Mouse (Mus musculus): ENCODE results near the gene Pla2g4a. TPM values are rescaled to one million over a fixed set of nuclear protein-coding genes. Genes with fewer than 3 reads are reported as not detected.

Gene Pla2g4a
- polyA plus RNA-seq, 1 experiment from 2014 or later = 15.5 TPM

- Histone ChIP-seq H3K9me3 (no peaks in the 10 kb centered on the region), H3K27ac (no peak overlapping the region), H3K27me3 (no peaks in the 10 kb centered on the region), H3K4me2 (no peak overlapping the region), H3K36me3 (no peaks in the 10 kb centered on the region), H3K9ac (replicated peaks) (no peak overlapping the region), H3K4me1 (replicated peaks) (no peaks in the 10 kb centered on the region), H3K4me3 (replicated peaks) (no peak overlapping the region)
- no peak for ATAC-seq (ENCODE audit: insufficient number of reproducible peaks, insufficient read depth, low FRiP score, low TSS enrichment, low read depth)
These were observed 9.0 kb downstream of the Pla2g4a start for GRCm38 (mm10) chr1:149952050-149952449.

GRCm38 (mm10) chr1:149950656-149951055, 10.4 kb downstream of the Pla2g4a start:
- H3K4me1 ChIP-seq (replicated peaks) = no peaks in the 10 kb centered on the region
- H3K9me3 ChIP-seq = no peaks in the 10 kb centered on the region
- no peaks in the 10 kb centered on the region for H3K36me3 ChIP-seq
- H3K27me3 ChIP-seq = no peaks in the 10 kb centered on the region
- H3K9ac ChIP-seq (replicated peaks) = no peak overlapping the region
- no peak overlapping the region for H3K27ac ChIP-seq
- no peak overlapping the region for H3K4me3 ChIP-seq (replicated peaks)
- ATAC-seq (ENCODE audit: insufficient number of reproducible peaks, insufficient read depth, low FRiP score, low TSS enrichment, low read depth) = no peak
- 76% methylated on average over 3 of the region's 3 CpGs for WGBS
- no peak overlapping the region for H3K4me2 ChIP-seq

DNA sequence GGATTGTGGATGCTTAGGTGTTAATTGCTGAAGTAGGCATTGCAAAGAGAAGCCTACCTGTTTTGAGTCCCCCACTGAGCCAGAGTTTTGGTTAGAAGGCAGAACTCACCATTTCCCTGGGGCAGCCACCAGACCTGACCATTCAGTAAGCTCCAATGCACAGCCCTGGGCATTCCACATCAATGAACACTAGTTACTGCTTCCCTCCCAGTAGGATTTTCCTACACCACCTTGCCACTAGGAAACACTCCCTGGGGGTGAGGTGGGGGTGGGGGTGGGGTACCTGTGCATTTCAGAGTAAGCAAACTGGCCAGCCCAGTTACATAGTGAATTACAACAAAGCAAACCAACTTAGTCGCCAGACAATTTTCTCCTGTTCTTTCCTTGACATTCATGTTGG, 10.8 kb downstream of the Pla2g4a start:
- no peak for ATAC-seq (ENCODE audit: insufficient number of reproducible peaks, insufficient read depth, low FRiP score, low TSS enrichment, low read depth)

DNA sequence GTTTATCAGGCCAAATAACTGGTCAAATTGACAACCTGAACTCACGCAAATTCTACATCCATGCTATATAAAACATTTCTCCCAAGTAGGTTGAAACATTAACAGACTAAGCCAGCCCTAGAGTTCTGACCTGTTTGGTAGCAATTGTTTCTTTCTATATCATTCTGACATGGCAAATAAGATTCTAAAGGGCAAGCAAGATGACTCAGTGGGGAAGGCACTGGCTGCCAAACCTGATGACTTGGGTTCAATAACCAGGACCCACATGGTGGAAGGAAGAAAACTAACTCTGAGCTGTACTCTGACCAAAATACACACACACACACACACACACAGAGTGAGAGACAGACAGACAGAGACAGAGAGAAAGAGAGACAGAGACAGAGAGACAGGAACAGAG, 11.8 kb downstream of the Pla2g4a start:
- ATAC-seq (ENCODE audit: insufficient number of reproducible peaks, insufficient read depth, low FRiP score, low TSS enrichment, low read depth) = no peak
- WGBS = 90% methylated on average over 1 of the region's 1 CpGs
- H3K4me3 ChIP-seq (replicated peaks) = no peak overlapping the region
- H3K27ac ChIP-seq = no peak overlapping the region
- H3K4me1 ChIP-seq (replicated peaks) = no peaks in the 10 kb centered on the region
- H3K9me3 ChIP-seq = no peaks in the 10 kb centered on the region
- H3K27me3 ChIP-seq = no peaks in the 10 kb centered on the region
- no peak overlapping the region for H3K4me2 ChIP-seq
- no peak overlapping the region for H3K9ac ChIP-seq (replicated peaks)
- H3K36me3 ChIP-seq = no peaks in the 10 kb centered on the region

More for the DNA sequence above, 10.8 kb downstream of the Pla2g4a start:
- Histone ChIP-seq H3K4me2 (no peak overlapping the region), H3K4me1 (replicated peaks) (no peaks in the 10 kb centered on the region), H3K9ac (replicated peaks) (no peak overlapping the region), H3K36me3 (no peaks in the 10 kb centered on the region), H3K27ac (no peak overlapping the region), H3K27me3 (no peaks in the 10 kb centered on the region), H3K4me3 (replicated peaks) (no peak overlapping the region), H3K9me3 (no peaks in the 10 kb centered on the region)
- WGBS = 77% methylated on average over 1 of the region's 1 CpGs

GRCm38 (mm10) chr1:149948066-149948825, 12.8 kb downstream of the Pla2g4a start:
- ATAC-seq (ENCODE audit: insufficient number of reproducible peaks, insufficient read depth, low FRiP score, low TSS enrichment, low read depth) = no peak
- H3K36me3 ChIP-seq = no peaks in the 10 kb centered on the region
- WGBS = 88% methylated on average over 8 of the region's 8 CpGs
- no peaks in the 10 kb centered on the region for H3K4me1 ChIP-seq (replicated peaks)
- H3K4me3 ChIP-seq (replicated peaks) = no peak overlapping the region
- H3K27ac ChIP-seq = no peak overlapping the region
- no peaks in the 10 kb centered on the region for H3K9me3 ChIP-seq
- H3K9ac ChIP-seq (replicated peaks) = no peak overlapping the region
- H3K4me2 ChIP-seq = no peak overlapping the region
- no peaks in the 10 kb centered on the region for H3K27me3 ChIP-seq

- WGBS = 64% methylated on average over 5 of the region's 5 CpGs
These were observed 14.1 kb downstream of the Pla2g4a start for GRCm38 (mm10) chr1:149946993-149947392.

GRCm38 (mm10) chr1:149946432-149946831, 14.7 kb downstream of the Pla2g4a start:
- H3K4me3 ChIP-seq (replicated peaks) = no peak overlapping the region
- H3K4me1 ChIP-seq (replicated peaks) = no peaks in the 10 kb centered on the region
- H3K4me2 ChIP-seq = no peak overlapping the region
- no peaks in the 10 kb centered on the region for H3K27me3 ChIP-seq
- H3K9me3 ChIP-seq = no peaks in the 10 kb centered on the region
- no peaks in the 10 kb centered on the region for H3K36me3 ChIP-seq
- H3K27ac ChIP-seq = no peak overlapping the region
- ATAC-seq (ENCODE audit: insufficient number of reproducible peaks, insufficient read depth, low FRiP score, low TSS enrichment, low read depth) = no peak
- WGBS = 83% methylated on average over 3 of the region's 3 CpGs
- no peak overlapping the region for H3K9ac ChIP-seq (replicated peaks)

More at GRCm38 (mm10) chr1:149946993-149947392, 14.1 kb downstream of the Pla2g4a start:
- Histone ChIP-seq H3K4me2 (no peak overlapping the region), H3K27ac (no peak overlapping the region), H3K4me3 (replicated peaks) (no peak overlapping the region), H3K27me3 (no peaks in the 10 kb centered on the region), H3K4me1 (replicated peaks) (no peaks in the 10 kb centered on the region), H3K9ac (replicated peaks) (no peak overlapping the region), H3K9me3 (no peaks in the 10 kb centered on the region), H3K36me3 (no peaks in the 10 kb centered on the region)
- no peak for ATAC-seq (ENCODE audit: insufficient number of reproducible peaks, insufficient read depth, low FRiP score, low TSS enrichment, low read depth)

DNA sequence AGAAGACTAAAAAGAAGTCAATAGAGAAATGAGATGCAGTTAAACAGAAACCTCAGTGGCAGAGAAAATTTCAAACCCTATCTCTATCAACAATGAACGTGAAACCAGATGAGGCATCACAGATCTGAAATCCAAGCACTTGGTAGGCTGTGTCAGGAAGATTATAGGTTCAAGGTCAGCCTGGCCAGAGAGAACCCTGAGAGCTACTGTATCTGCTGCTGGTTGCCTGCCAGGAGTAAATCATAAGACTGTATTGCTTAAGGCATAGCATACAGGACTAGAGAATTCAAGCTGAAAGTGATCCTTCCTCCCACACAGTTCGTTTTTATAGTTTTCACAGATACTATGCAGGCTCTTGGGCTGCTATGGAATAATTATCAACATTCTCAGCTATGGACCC, 17.5 kb downstream of the Pla2g4a start:
- H3K4me3 ChIP-seq (replicated peaks) = no peak overlapping the region
- no peak overlapping the region for H3K9ac ChIP-seq (replicated peaks)
- no peak overlapping the region for H3K27ac ChIP-seq
- no peak for ATAC-seq (ENCODE audit: insufficient number of reproducible peaks, insufficient read depth, low FRiP score, low TSS enrichment, low read depth)
- no peaks in the 10 kb centered on the region for H3K9me3 ChIP-seq
- 64% methylated on average over 2 of the region's 2 CpGs for WGBS
- no peak overlapping the region for H3K4me2 ChIP-seq
- no peaks in the 10 kb centered on the region for H3K27me3 ChIP-seq
- no peaks in the 10 kb centered on the region for H3K36me3 ChIP-seq
- no peaks in the 10 kb centered on the region for H3K4me1 ChIP-seq (replicated peaks)

DNA sequence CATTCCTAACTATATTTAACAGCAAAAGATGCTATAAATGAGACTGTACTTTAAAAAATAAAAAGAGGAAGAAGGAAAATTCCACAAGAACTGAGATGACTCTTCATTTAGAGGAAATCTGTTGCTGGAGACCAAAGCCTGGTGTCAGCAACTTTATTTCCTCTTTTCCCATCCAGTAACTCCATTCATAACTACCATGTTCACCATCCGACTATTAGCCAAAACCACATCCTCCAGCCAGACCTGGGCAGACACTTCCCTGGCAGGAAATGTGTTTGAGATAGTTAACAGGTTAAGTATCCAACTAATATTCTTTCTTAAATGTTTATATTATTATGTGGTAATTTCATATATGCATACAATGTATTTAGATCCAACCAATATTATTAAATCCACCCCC, 20.8 kb downstream of the Pla2g4a start:
- Histone ChIP-seq H3K27ac (no peak overlapping the region), H3K36me3 (no peaks in the 10 kb centered on the region), H3K4me1 (replicated peaks) (no peaks in the 10 kb centered on the region), H3K4me2 (no peak overlapping the region), H3K9ac (replicated peaks) (no peak overlapping the region), H3K27me3 (no peaks in the 10 kb centered on the region), H3K9me3 (no peaks in the 10 kb centered on the region), H3K4me3 (replicated peaks) (no peak overlapping the region)
- WGBS = 74% methylated on average over 1 of the region's 1 CpGs
- ATAC-seq (ENCODE audit: insufficient number of reproducible peaks, insufficient read depth, low FRiP score, low TSS enrichment, low read depth) = no peak

DNA sequence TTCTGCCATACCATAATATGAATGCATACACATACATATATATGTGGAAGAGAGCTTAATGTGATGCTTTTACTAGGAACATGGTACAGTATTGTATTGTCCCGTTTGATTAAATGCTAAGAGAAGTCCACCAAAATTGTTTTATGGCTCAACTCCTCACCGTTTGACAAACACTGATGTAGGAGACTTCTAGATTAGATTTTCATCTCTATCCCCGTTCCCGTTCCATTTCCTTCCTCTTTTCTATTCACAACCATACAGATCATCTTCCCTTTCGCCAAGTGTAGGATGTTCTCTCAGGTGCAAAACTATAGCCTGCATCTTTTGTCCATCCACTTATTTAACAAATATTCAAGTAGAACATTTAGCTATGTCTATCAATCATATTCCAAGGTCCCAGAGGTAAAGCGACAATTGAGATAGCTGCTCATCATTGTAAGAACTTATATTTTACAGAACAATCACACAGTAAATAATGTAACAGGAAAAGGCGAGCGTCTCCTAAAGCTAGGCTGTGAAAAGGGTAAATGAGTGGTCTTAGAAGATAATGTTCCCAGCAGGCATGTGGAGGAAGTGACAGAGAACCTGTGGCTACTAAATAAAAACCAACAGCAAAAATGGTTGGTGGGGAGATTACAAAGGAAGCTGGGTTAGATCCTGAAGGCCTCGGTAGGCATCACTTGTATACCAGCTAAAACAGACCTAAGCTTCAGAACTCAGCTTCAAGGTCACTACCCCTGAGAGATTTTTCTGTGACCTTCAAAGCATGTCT, 21.6 kb downstream of the Pla2g4a start:
- no peak overlapping the region for H3K4me3 ChIP-seq (replicated peaks)
- no peak overlapping the region for H3K4me2 ChIP-seq
- H3K9me3 ChIP-seq = no peaks in the 10 kb centered on the region
- no peak overlapping the region for H3K9ac ChIP-seq (replicated peaks)
- H3K4me1 ChIP-seq (replicated peaks) = no peaks in the 10 kb centered on the region
- ATAC-seq (ENCODE audit: insufficient number of reproducible peaks, insufficient read depth, low FRiP score, low TSS enrichment, low read depth) = no peak
- H3K27ac ChIP-seq = no peak overlapping the region
- 86% methylated on average over 9 of the region's 9 CpGs for WGBS
- H3K27me3 ChIP-seq = no peaks in the 10 kb centered on the region
- no peaks in the 10 kb centered on the region for H3K36me3 ChIP-seq

DNA sequence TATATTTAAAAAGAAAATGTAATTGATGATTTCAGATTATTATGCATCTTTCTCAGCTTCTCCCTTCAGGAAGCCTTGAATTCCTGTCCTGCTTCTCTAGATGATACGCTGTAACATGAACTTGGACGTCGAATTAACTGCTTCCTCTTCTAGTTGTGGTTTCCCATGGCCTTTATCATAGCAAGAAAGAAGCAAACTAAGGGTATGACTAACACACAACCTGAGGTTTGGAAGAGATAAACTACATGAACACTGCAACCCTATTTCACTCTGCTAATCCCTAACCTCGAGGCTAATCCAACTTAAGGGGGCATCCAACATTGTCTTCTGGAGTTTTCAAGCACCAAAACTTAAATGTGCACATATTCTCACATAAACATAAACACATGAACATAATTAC, 23.3 kb downstream of the Pla2g4a start:
- no peaks in the 10 kb centered on the region for H3K4me1 ChIP-seq (replicated peaks)
- no peak for ATAC-seq (ENCODE audit: insufficient number of reproducible peaks, insufficient read depth, low FRiP score, low TSS enrichment, low read depth)
- H3K4me2 ChIP-seq = no peak overlapping the region
- 79% methylated on average over 4 of the region's 4 CpGs for WGBS
- no peaks in the 10 kb centered on the region for H3K36me3 ChIP-seq
- H3K9ac ChIP-seq (replicated peaks) = no peak overlapping the region
- H3K9me3 ChIP-seq = no peaks in the 10 kb centered on the region
- no peak overlapping the region for H3K27ac ChIP-seq
- H3K27me3 ChIP-seq = no peaks in the 10 kb centered on the region
- H3K4me3 ChIP-seq (replicated peaks) = no peak overlapping the region
